Mouse (Mus musculus): ENCODE results near the gene Mypn. TPM values are rescaled to one million over a fixed set of nuclear protein-coding genes. Genes with fewer than 3 reads are reported as not detected.

The Mypn gene
- polyA plus RNA-seq, 1 experiment, result 2.6 TPM

- TF ChIP-seq CTCF (IDR thresholded peaks at IDR 0.05; ENCODE audit: insufficient read depth, low read length) (no peak), POLR2A (IDR thresholded peaks at IDR 0.05; ENCODE audit: borderline replicate concordance, extremely low read depth, low read depth, low read length) (no peak)
- Histone ChIP-seq H3K4me1 (ENCODE audit: control insufficient read depth, insufficient read depth, low read length) (no peaks in the 10 kb centered on the region), H3K4me3 (replicated peaks; ENCODE audit: extremely low read depth, low read depth, low read length) (no peak overlapping the region)
- WGBS, result 53% methylated on average over 8 of the region's 8 CpGs
- no peak for DNase-seq
Observed at GRCm38 (mm10) chr10:63089103-63089757, 114.5 kb downstream of the Mypn start.

GRCm38 (mm10) chr10:63086304-63086703, 117.4 kb downstream of the Mypn start:
- 77% methylated on average over 10 of the region's 10 CpGs for WGBS
- no peak for TF ChIP-seq POLR2A (IDR thresholded peaks at IDR 0.05; ENCODE audit: borderline replicate concordance, extremely low read depth, low read depth, low read length)
- no peaks in the 10 kb centered on the region for H3K4me1 ChIP-seq (ENCODE audit: control insufficient read depth, insufficient read depth, low read length)
- no peak overlapping the region for H3K4me3 ChIP-seq (replicated peaks; ENCODE audit: extremely low read depth, low read depth, low read length)
- no peak for DNase-seq

- 9% methylated on average over 5 of the region's 5 CpGs for WGBS
- DNase-seq, result peak; percentile 69
- Histone ChIP-seq H3K4me1 (ENCODE audit: control insufficient read depth, insufficient read depth, low read length) (no peaks in the 10 kb centered on the region), H3K4me3 (replicated peaks; ENCODE audit: extremely low read depth, low read depth, low read length) (no peak overlapping the region)
- TF ChIP-seq POLR2A (IDR thresholded peaks at IDR 0.05; ENCODE audit: borderline replicate concordance, extremely low read depth, low read depth, low read length) (no peak), CTCF (IDR thresholded peaks at IDR 0.05; ENCODE audit: insufficient read depth, low read length) (peak; percentile 93)
Observed at GRCm38 (mm10) chr10:63065988-63066387, 137.8 kb downstream of the Mypn start.

Other genes starting within 250 kb of the Mypn start
- 2.6 and 4.4 TPM in 2 replicates for gene Rufy2, start 223.7 kb downstream of the Mypn start, polyA plus RNA-seq (2012; rRNA removed)
- gene Hnrnph3, start 179.7 kb downstream of the Mypn start, polyA plus RNA-seq (2012; rRNA removed), result 14.3 and 27.5 TPM in 2 replicates
- 1.7 and 2.2 TPM in 2 replicates for gene Pbld2, start 179.6 kb downstream of the Mypn start, polyA plus RNA-seq (2012; rRNA removed)
- 0.71 and 2.2 TPM in 2 replicates for gene Pbld1, start 143.8 kb downstream of the Mypn start, polyA plus RNA-seq (2012; rRNA removed)
- gene Atoh7, start 104.3 kb downstream of the Mypn start, polyA plus RNA-seq (2012; rRNA removed), result not detected in 2 replicates
- gene Herc4, start 39.9 kb upstream of the Mypn start, polyA plus RNA-seq (2012; rRNA removed), result 11.3 and 16.6 TPM in 2 replicates
- 3.3 and 4.8 TPM in 2 replicates for gene Sirt1, start 177.8 kb upstream of the Mypn start, polyA plus RNA-seq (2012; rRNA removed)
- gene Dnajc12, start 178.5 kb upstream of the Mypn start, polyA plus RNA-seq (2012; rRNA removed), result 1.7 and 2.8 TPM in 2 replicates
- gene Gm7075, start 217.8 kb upstream of the Mypn start, polyA plus RNA-seq (2012; rRNA removed), result not detected in 2 replicates
- 0.12 and 0.33 TPM in 2 replicates for gene Ctnna3, start 226.1 kb upstream of the Mypn start, polyA plus RNA-seq (2012; rRNA removed)

All from lung, adult 2 months (tissue).